Mouse (Mus musculus) small intestine, adult 2 months (tissue): ENCODE results near the gene Il24. TPM values are rescaled to one million over a fixed set of nuclear protein-coding genes. Genes with fewer than 3 reads are reported as not detected.
A peak's percentile ranks its signal among the peaks of the same experiment; 100 is the strongest.

Experiments
- H3K27ac ChIP-seq: fragments of 200-500 bp; 2 replicates; pipeline ENCODE4 v1.5.1; 2012; ENCODE audit warnings: low read depth, low read length, control low read depth, inconsistent platforms; ENCODE audit not compliant: insufficient read depth
- H3K27me3 ChIP-seq: fragments of 200-500 bp; 2 replicates; pipeline ENCODE4 v1.6.1; 2012; ENCODE audit warnings: mild to moderate bottlenecking, moderate library complexity, low read length, inconsistent platforms; ENCODE audit not compliant: control insufficient read depth, insufficient read depth
- H3K36me3 ChIP-seq: fragments of 200-500 bp; 2 replicates; pipeline ENCODE4 v1.6.1; 2012; ENCODE audit warnings: mild to moderate bottlenecking, low read length, control low read depth, inconsistent platforms; ENCODE audit not compliant: control insufficient read depth, insufficient read depth
- H3K4me1 ChIP-seq: fragments of 200-500 bp; 2 replicates; pipeline ENCODE4 v1.6.1; 2012; ENCODE audit warnings: low read length, inconsistent platforms, mixed read lengths; ENCODE audit not compliant: control insufficient read depth, insufficient read depth, insufficient read length
- H3K4me3 ChIP-seq: fragments of 200-500 bp; 2 replicates; pipeline ENCODE4 v1.5.1; 2012; ENCODE audit warnings: low read depth, mild to moderate bottlenecking, control low read depth, inconsistent platforms, low read length, moderate library complexity
- CTCF ChIP-seq: fragments of 200-500 bp; IDR thresholded peaks from 2 replicates; pipeline ENCODE4 v1.5.1; 2012; ENCODE audit warnings: low read depth, mild to moderate bottlenecking, control low read depth, inconsistent platforms, low read length, moderate library complexity, mixed read lengths; ENCODE audit not compliant: insufficient replicate concordance, insufficient read length; ENCODE audit errors: extremely low read depth
- POLR2A ChIP-seq: fragments of 200-500 bp; IDR thresholded peaks from 2 replicates; pipeline ENCODE4 v1.6.1; 2012; ENCODE audit warnings: low read depth, mild to moderate bottlenecking, control low read depth, inconsistent platforms, low read length, moderate library complexity
- WGBS: fragments of 180-500 bp; shearing (Covaris S2); methylation state at CpG from one replicate; pipeline ENCODE4 v1.1.7; 2018; 5-methylcytosine and 5-hydroxymethylcytosine counted together
- polyA plus RNA-seq: library from polyadenylated mRNA; depleted of rRNA; stranded (reverse); fragments of >200 nt; gene quantifications from 2 replicates; pipeline ENCODE4 v1.2.3, GENCODE M21; 2012

The Il24 gene
- polyA plus RNA-seq, 1 experiment, result not detected

GRCm38 (mm10) chr1:130893329-130894040, 6.2 kb upstream of the Il24 start:
- WGBS, result 77% methylated on average over 9 of the region's 9 CpGs
- TF ChIP-seq POLR2A (no peak), CTCF (no peak)
- Histone ChIP-seq H3K4me3 (no peak overlapping the region), H3K4me1 (no peaks in the 10 kb centered on the region), H3K36me3 (no peaks in the 10 kb centered on the region), H3K27ac (no peak overlapping the region), H3K27me3 (no peaks in the 10 kb centered on the region; the same call in 1 of the 2 replicates)

- no peak overlapping the region for H3K27ac ChIP-seq
- no peaks in the 10 kb centered on the region; the same call in 1 of the 2 replicates for H3K27me3 ChIP-seq
- no peaks in the 10 kb centered on the region for H3K4me1 ChIP-seq
- TF ChIP-seq POLR2A, result no peak
- TF ChIP-seq CTCF, result no peak
- 18% methylated on average over 1 of the region's 1 CpGs for WGBS
- no peak overlapping the region for H3K4me3 ChIP-seq
- H3K36me3 ChIP-seq, result no peaks in the 10 kb centered on the region
These were observed 5.2 kb upstream of the Il24 start for GRCm38 (mm10) chr1:130892446-130892845.

- peaks cover 4% of the 10 kb centered on the region for H3K27me3 ChIP-seq
- WGBS, result 85% methylated on average over 4 of the region's 4 CpGs
- TF ChIP-seq POLR2A (no peak), CTCF (no peak)
- no peak overlapping the region for H3K4me3 ChIP-seq
- no peaks in the 10 kb centered on the region for H3K36me3 ChIP-seq
- no peak overlapping the region for H3K27ac ChIP-seq
- peaks cover 2% of the 10 kb centered on the region for H3K4me1 ChIP-seq
These were observed 4.1 kb downstream of the Il24 start for GRCm38 (mm10) chr1:130883146-130883545.

- H3K4me3 ChIP-seq, result no peak overlapping the region
These were observed 7.3 kb downstream of the Il24 start for GRCm38 (mm10) chr1:130879927-130880326.

GRCm38 (mm10) chr1:130877889-130878614, 9.2 kb downstream of the Il24 start:
- H3K36me3 ChIP-seq, result no peaks in the 10 kb centered on the region
- H3K27ac ChIP-seq, result no peak overlapping the region
- peak overlapping the region; percentile 46 for H3K4me3 ChIP-seq
- H3K4me1 ChIP-seq, result peaks cover 4% of the 10 kb centered on the region
- 2% methylated on average over 43 of the region's 43 CpGs for WGBS
- H3K27me3 ChIP-seq, result peaks cover 5% of the 10 kb centered on the region
- TF ChIP-seq POLR2A (no peak), CTCF (no peak)

More at GRCm38 (mm10) chr1:130879927-130880326, 7.3 kb downstream of the Il24 start:
- WGBS, result 88% methylated on average over 7 of the region's 7 CpGs
- Histone ChIP-seq H3K4me1 (peaks cover 4% of the 10 kb centered on the region), H3K27ac (no peak overlapping the region), H3K27me3 (peaks cover 5% of the 10 kb centered on the region), H3K36me3 (no peaks in the 10 kb centered on the region)
- TF ChIP-seq CTCF (no peak), POLR2A (no peak)

- Histone ChIP-seq H3K4me1 (peaks cover 4% of the 10 kb centered on the region), H3K36me3 (no peaks in the 10 kb centered on the region), H3K27ac (no peak overlapping the region), H3K4me3 (no peak overlapping the region), H3K27me3 (peaks cover 5% of the 10 kb centered on the region)
- TF ChIP-seq CTCF, result no peak
- no peak for TF ChIP-seq POLR2A
- 16% methylated on average over 3 of the region's 3 CpGs for WGBS
These were observed 10.2 kb downstream of the Il24 start for GRCm38 (mm10) chr1:130876931-130877509.

GRCm38 (mm10) chr1:130875910-130876309, 11.3 kb downstream of the Il24 start:
- peaks cover 4% of the 10 kb centered on the region for H3K4me1 ChIP-seq
- H3K27ac ChIP-seq, result no peak overlapping the region
- H3K4me3 ChIP-seq, result no peak overlapping the region
- H3K27me3 ChIP-seq, result peaks cover 5% of the 10 kb centered on the region
- WGBS, result 88% methylated on average over 3 of the region's 3 CpGs
- no peak for TF ChIP-seq POLR2A
- TF ChIP-seq CTCF, result no peak; the same call in 1 of the 2 replicates
- H3K36me3 ChIP-seq, result no peaks in the 10 kb centered on the region
